Mouse (Mus musculus): ENCODE measurements at regions not wholly inside any gene's neighbourhood (a gene's known extent, or its start where the extent isn't known, plus 50 kb on each side); places are given as distances from the start of the nearest gene placed in this dataset.
A peak's percentile ranks its signal among the peaks of the same experiment; 100 is the strongest.

- H3K9ac ChIP-seq (ENCODE audit: low read depth, low read length): 0 out of 2 replicates have a peak overlapping the region, but pooled peaks have one; percentile 19
- H3K4me1 ChIP-seq (replicated peaks; ENCODE audit: insufficient read depth, low read length): peaks cover 4% of the 10 kb centered on the region; the same call in 1 of the 2 replicates
- 3% methylated on average over 36 of the region's 36 CpGs for WGBS
- H3K9me3 ChIP-seq (replicated peaks; ENCODE audit: low read length): no peaks in the 10 kb centered on the region
- ATAC-seq (replicated peaks; ENCODE audit: low FRiP score, low read depth) (peak; percentile 89), DNase-seq (ENCODE audit: low spot score) (peak; percentile 87)
- H3K4me2 ChIP-seq (ENCODE audit: low read length): peak overlapping the region; percentile 61
- no peaks in the 10 kb centered on the region for H3K36me3 ChIP-seq (ENCODE audit: insufficient read depth, low read length)
- H3K27ac ChIP-seq: no peak overlapping the region
- H3K27me3 ChIP-seq (ENCODE audit: insufficient read depth, low read length): peaks cover 9% of the 10 kb centered on the region; the same call in 1 of the 2 replicates
- TF ChIP-seq CTCF (IDR thresholded peaks at IDR 0.05; ENCODE audit: low read depth): peak; percentile 100
- peak overlapping the region; percentile 33 for H3K4me3 ChIP-seq (replicated peaks; ENCODE audit: low read depth, low read length)
Measured at GRCm38 (mm10) chr16:5306588-5307248, 50.9 kb upstream of the Eef2kmt start.
